Mouse (Mus musculus) liver, adult 2 months (tissue): ENCODE measurements around the gene Col6a3. TPM values are rescaled to one million over a fixed set of nuclear protein-coding genes. Genes with fewer than 3 reads are reported as not detected.

ENCODE experiments used
- DNase-seq: peaks from one replicate; pipeline ENCODE4 v3.0.0-alpha.2; 2011; ENCODE audit warnings: low read depth, low spot score; ENCODE audit errors: extremely low read depth
- H3K27ac ChIP-seq: fragments of 200-500 bp; replicated peaks from 2 replicates; pipeline ENCODE4 v1.5.1; 2012; ENCODE audit warnings: low read depth, mild to moderate bottlenecking, control low read depth, inconsistent platforms, low read length; ENCODE audit not compliant: insufficient read depth
- H3K27me3 ChIP-seq: fragments of 200-500 bp; 2 replicates; pipeline ENCODE4 v1.6.1; 2012; ENCODE audit warnings: mild to moderate bottlenecking, moderate library complexity, low read length, inconsistent platforms; ENCODE audit not compliant: control insufficient read depth, insufficient read depth
- H3K36me3 ChIP-seq: fragments of 200-500 bp; 2 replicates; pipeline ENCODE4 v1.6.1; 2012; ENCODE audit warnings: low read length, inconsistent platforms; ENCODE audit not compliant: control insufficient read depth, insufficient read depth
- H3K4me1 ChIP-seq: fragments of 200-500 bp; 2 replicates; pipeline ENCODE4 v1.6.1; 2011; ENCODE audit warnings: low read length; ENCODE audit not compliant: control insufficient read depth, insufficient read depth
- H3K4me3 ChIP-seq: fragments of 200-500 bp; 2 replicates; pipeline ENCODE4 v1.5.1; 2011; ENCODE audit warnings: low read depth, mild to moderate bottlenecking, control low read depth, low read length, moderate library complexity; ENCODE audit not compliant: insufficient read depth
- H3K79me2 ChIP-seq: fragments of 200-500 bp; 2 replicates; pipeline ENCODE4 v1.6.1; 2012; ENCODE audit warnings: inconsistent platforms, mild to moderate bottlenecking, low read length, moderate library complexity; ENCODE audit not compliant: control insufficient read depth, insufficient read depth
- H3K9ac ChIP-seq: fragments of 200-500 bp; 2 replicates; pipeline ENCODE4 v1.6.1; 2012; ENCODE audit warnings: low read depth, mild to moderate bottlenecking, control low read depth, inconsistent platforms, low read length
- CTCF ChIP-seq: fragments of 200-500 bp; IDR thresholded peaks from 2 replicates; pipeline ENCODE4 v1.5.1; 2011; ENCODE audit warnings: low read depth, low read length, control low read depth
- POLR2A ChIP-seq: fragments of 200-500 bp; IDR thresholded peaks from 2 replicates; pipeline ENCODE4 v1.6.1; 2011; ENCODE audit warnings: low read length, control low read depth; ENCODE audit not compliant: insufficient read depth; ENCODE audit errors: extremely low read depth
- WGBS: fragments of 180-500 bp; shearing (Covaris S2); methylation state at CpG from one replicate; pipeline ENCODE4 v1.1.7; 2018; 5-methylcytosine and 5-hydroxymethylcytosine counted together
- polyA plus RNA-seq: library from polyadenylated mRNA; depleted of rRNA; stranded (reverse); fragments of >200 nt; gene quantifications from 2 replicates; pipeline ENCODE4 v1.2.3, GENCODE M21; 2012; rRNA removed
- total RNA-seq: library from RNA; depleted of rRNA; stranded (reverse); fragments of >200 nt; gene quantifications from 2 replicates; pipeline ENCODE4 v1.2.3, GENCODE M21; 2014; rRNA removed

Gene Col6a3
- total and polyA plus RNA-seq, 2 experiments = 2.1 to 5.5 TPM

GRCm38 (mm10) chr1:90718826-90719550 is 124.8 kb downstream of the Col6a3 start:
- H3K9ac ChIP-seq = no peak overlapping the region
- no peak for TF ChIP-seq CTCF
- TF ChIP-seq POLR2A = no peak
- WGBS = 82% methylated on average over 6 of the region's 6 CpGs
- no peaks in the 10 kb centered on the region for H3K79me2 ChIP-seq
- H3K27me3 ChIP-seq = no peaks in the 10 kb centered on the region
- no peak overlapping the region for H3K27ac ChIP-seq
- H3K36me3 ChIP-seq = no peaks in the 10 kb centered on the region
- H3K4me1 ChIP-seq = no peaks in the 10 kb centered on the region
- no peak overlapping the region for H3K4me3 ChIP-seq
- no peak for DNase-seq

GRCm38 (mm10) chr1:90716258-90716657 is 127.5 kb downstream of the Col6a3 start:
- TF ChIP-seq CTCF = no peak
- TF ChIP-seq POLR2A = no peak
- Histone ChIP-seq H3K4me1 (no peaks in the 10 kb centered on the region), H3K36me3 (no peaks in the 10 kb centered on the region), H3K79me2 (no peaks in the 10 kb centered on the region), H3K27me3 (no peaks in the 10 kb centered on the region), H3K27ac (no peak overlapping the region), H3K4me3 (no peak overlapping the region), H3K9ac (no peak overlapping the region)
- WGBS = 59% methylated on average over 2 of the region's 2 CpGs
- DNase-seq = no peak

Other genes with a start within 250 kb of the Col6a3 start
- gene Cops8, start 241.0 kb downstream of the Col6a3 start, total RNA-seq = 19.4 and 19.6 TPM in 2 replicates
- 14.5 and 21.7 TPM in 2 replicates for gene Cops8, start 241.0 kb downstream of the Col6a3 start, polyA plus RNA-seq
- gene Mlph, start 71.1 kb upstream of the Col6a3 start, total RNA-seq = 0.37 and 0.74 TPM in 2 replicates
- 0.20 and 0.27 TPM in 2 replicates for gene Mlph, start 71.1 kb upstream of the Col6a3 start, polyA plus RNA-seq
- not detected in 2 replicates for gene Prlh, start 109.1 kb upstream of the Col6a3 start, total RNA-seq
- gene Prlh, start 109.1 kb upstream of the Col6a3 start, polyA plus RNA-seq = not detected in 2 replicates
- gene Rab17, start 125.7 kb upstream of the Col6a3 start, total RNA-seq = 20.7 and 27.0 TPM in 2 replicates
- 14.7 and 18.8 TPM in 2 replicates for gene Rab17, start 125.7 kb upstream of the Col6a3 start, polyA plus RNA-seq
- gene Lrrfip1, start 154.8 kb upstream of the Col6a3 start, total RNA-seq = 20.1 and 22.4 TPM in 2 replicates
- 3.4 and 4.8 TPM in 2 replicates for gene Lrrfip1, start 154.8 kb upstream of the Col6a3 start, polyA plus RNA-seq